Mouse (Mus musculus) small intestine, adult 10 weeks (tissue): ENCODE measurements around the gene Enox2. TPM values are rescaled to one million over a fixed set of nuclear protein-coding genes. Genes with fewer than 3 reads are reported as not detected.

Source experiments
- polyA plus RNA-seq: library from polyadenylated mRNA; stranded (reverse); fragments of 350-450 nt; fragmentation: Illumina TruSeq; extraction: RNeasy Lipid Tissue Mini Kit (QIAGEN cat#74804); gene quantifications from one replicate; pipeline ENCODE4 v1.2.3, GENCODE M21; 2014; ENCODE audit warnings: low replicate concordance

Enox2 gene
- 19.2 TPM for polyA plus RNA-seq

DNA sequence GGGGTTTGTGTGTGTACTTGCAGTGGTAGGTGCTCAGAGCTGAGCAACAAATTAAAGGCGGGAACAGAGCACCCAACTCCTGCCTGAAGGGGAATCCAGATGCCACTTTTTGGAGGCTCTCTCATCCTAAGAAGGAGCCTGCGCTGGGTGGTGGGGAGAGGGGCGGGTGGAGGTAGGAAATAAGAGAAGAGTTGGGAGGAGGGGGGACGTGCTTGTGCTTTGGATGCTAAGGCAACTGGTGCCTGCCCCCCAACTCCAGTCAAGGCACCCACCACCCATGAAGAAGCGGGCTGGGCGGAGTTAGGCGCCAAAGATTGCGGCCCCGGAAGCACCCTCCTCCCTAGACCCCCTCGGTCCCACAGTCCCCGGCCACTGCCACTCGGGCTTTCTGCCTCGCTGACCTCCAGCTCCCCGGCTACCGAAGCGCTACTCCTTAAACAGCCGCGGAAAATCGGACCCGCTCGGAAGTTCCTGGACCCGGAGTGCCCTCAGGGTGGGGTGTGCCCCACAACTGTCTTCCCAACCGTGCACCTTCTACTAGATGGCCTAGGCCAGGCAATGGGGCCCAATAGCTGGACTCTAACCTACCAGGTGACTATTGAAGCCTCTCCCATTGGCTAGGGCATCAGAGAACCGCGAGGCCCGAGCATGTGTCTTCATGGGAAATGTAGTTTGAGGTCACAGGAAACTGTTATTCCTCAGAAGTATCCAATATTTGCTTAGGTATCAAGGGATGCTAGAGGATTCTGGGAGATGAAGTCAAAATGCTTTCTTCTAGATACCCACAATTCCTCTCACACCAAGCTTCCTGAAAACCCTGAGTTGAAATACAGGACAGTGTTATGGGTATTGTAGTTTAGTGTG is at the start of gene Enox2:
Gene Enox2, minus strand, starts transcription at position 560 of the 864 bp plus-strand sequence.

Other genes with a start within 250 kb of the Enox2 start
- not detected for gene Arhgap36, start 175.7 kb upstream of the Enox2 start, polyA plus RNA-seq